Mouse (Mus musculus): ENCODE data around the gene Tomm34. TPM values are rescaled to one million over a fixed set of nuclear protein-coding genes. Genes with fewer than 3 reads are reported as not detected.
"Not testable (repeated sequence)": the region's sequence is repeated elsewhere in the genome, so short reads cannot be mapped to it uniquely, and the experiment has no call there.

Tomm34 gene
- polyA plus RNA-seq, 1 experiment from 2014 or later: 48.3 TPM

- DNase-seq (ENCODE audit: low spot score): no peak
- 98% methylated on average over 10 of the region's 10 CpGs for WGBS
- Histone ChIP-seq H3K4me3 (replicated peaks; ENCODE audit: low read length) (no peak overlapping the region), H3K27me3 (ENCODE audit: control insufficient read depth, insufficient read depth, low read length) (no peaks in the 10 kb centered on the region), H3K9ac (no peak overlapping the region), H3K27ac (no peak overlapping the region), H3K36me3 (replicated peaks; ENCODE audit: control insufficient read depth, insufficient read depth) (peaks cover 72% of the 10 kb centered on the region), H3K4me1 (replicated peaks; ENCODE audit: control insufficient read depth, insufficient read depth, low read length) (no peaks in the 10 kb centered on the region), H3K4me2 (replicated peaks) (no peak overlapping the region), H3K9me3 (ENCODE audit: control insufficient read depth, low read length) (no peaks in the 10 kb centered on the region)
- ATAC-seq (ENCODE audit: low FRiP score): no peak
Measured at GRCm38 (mm10) chr2:164081577-164081976, 10.6 kb upstream of the Tomm34 start.

GRCm38 (mm10) chr2:164079488-164079887 is 8.5 kb upstream of the Tomm34 start:
- no peak for ATAC-seq (ENCODE audit: low FRiP score)
- WGBS: 96% methylated on average over 6 of the region's 6 CpGs
- peaks cover 56% of the 10 kb centered on the region for H3K36me3 ChIP-seq (replicated peaks; ENCODE audit: control insufficient read depth, insufficient read depth)

DNA sequence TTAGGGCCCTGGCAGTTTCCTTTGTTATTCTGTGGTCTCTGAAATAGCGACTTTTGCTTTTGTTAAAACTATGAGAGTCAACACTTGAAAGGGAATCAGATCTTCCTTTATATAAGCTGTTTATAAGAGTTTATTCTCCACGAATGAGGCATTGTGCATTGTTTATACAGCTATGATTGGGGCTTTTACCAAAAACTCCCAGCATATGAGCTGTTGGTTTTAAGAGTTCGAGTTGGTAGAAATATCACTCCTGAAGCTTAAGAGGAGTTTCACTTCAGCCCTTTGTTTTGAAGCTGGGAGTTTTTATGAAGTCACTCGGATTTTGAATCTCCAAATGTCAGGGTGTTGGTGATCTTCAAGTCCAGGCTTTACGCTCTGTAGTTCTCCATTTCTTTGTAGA is 6.9 kb upstream of the Tomm34 start:
- WGBS: 93% methylated on average over 5 of the region's 5 CpGs
- no peak overlapping the region for H3K4me2 ChIP-seq (replicated peaks)
- no peak overlapping the region for H3K27ac ChIP-seq
- no peaks in the 10 kb centered on the region for H3K9me3 ChIP-seq (ENCODE audit: control insufficient read depth, low read length)
- ATAC-seq (ENCODE audit: low FRiP score) (no peak), DNase-seq (ENCODE audit: low spot score) (no peak)
- peaks cover 7% of the 10 kb centered on the region; the same call in 1 of the 2 replicates for H3K4me1 ChIP-seq (replicated peaks; ENCODE audit: control insufficient read depth, insufficient read depth, low read length)
- no peak overlapping the region for H3K4me3 ChIP-seq (replicated peaks; ENCODE audit: low read length)
- H3K36me3 ChIP-seq (replicated peaks; ENCODE audit: control insufficient read depth, insufficient read depth): peaks cover 40% of the 10 kb centered on the region
- no peak overlapping the region for H3K9ac ChIP-seq
- H3K27me3 ChIP-seq (ENCODE audit: control insufficient read depth, insufficient read depth, low read length): no peaks in the 10 kb centered on the region

More at GRCm38 (mm10) chr2:164079488-164079887, 8.5 kb upstream of the Tomm34 start:
- Histone ChIP-seq H3K27ac (no peak overlapping the region), H3K4me3 (replicated peaks; ENCODE audit: low read length) (no peak overlapping the region), H3K9ac (no peak overlapping the region), H3K4me2 (replicated peaks) (no peak overlapping the region), H3K9me3 (ENCODE audit: control insufficient read depth, low read length) (no peaks in the 10 kb centered on the region), H3K27me3 (ENCODE audit: control insufficient read depth, insufficient read depth, low read length) (no peaks in the 10 kb centered on the region), H3K4me1 (replicated peaks; ENCODE audit: control insufficient read depth, insufficient read depth, low read length) (peaks cover 7% of the 10 kb centered on the region; the same call in 1 of the 2 replicates)
- DNase-seq (ENCODE audit: low spot score): no peak

- Histone ChIP-seq H3K9me3 (ENCODE audit: control insufficient read depth, low read length) (no peaks in the 10 kb centered on the region), H3K4me2 (replicated peaks) (no peak overlapping the region), H3K36me3 (replicated peaks; ENCODE audit: control insufficient read depth, insufficient read depth) (peaks cover 31% of the 10 kb centered on the region), H3K9ac (no peak overlapping the region), H3K4me3 (replicated peaks; ENCODE audit: low read length) (no peak overlapping the region), H3K27me3 (ENCODE audit: control insufficient read depth, insufficient read depth, low read length) (no peaks in the 10 kb centered on the region), H3K27ac (no peak overlapping the region), H3K4me1 (replicated peaks; ENCODE audit: control insufficient read depth, insufficient read depth, low read length) (peaks cover 7% of the 10 kb centered on the region; the same call in 1 of the 2 replicates)
- ATAC-seq (ENCODE audit: low FRiP score) (no peak), DNase-seq (ENCODE audit: low spot score) (no peak)
- 95% methylated on average over 8 of the region's 8 CpGs for WGBS
Measured at GRCm38 (mm10) chr2:164076874-164077425, 6.0 kb upstream of the Tomm34 start.

DNA sequence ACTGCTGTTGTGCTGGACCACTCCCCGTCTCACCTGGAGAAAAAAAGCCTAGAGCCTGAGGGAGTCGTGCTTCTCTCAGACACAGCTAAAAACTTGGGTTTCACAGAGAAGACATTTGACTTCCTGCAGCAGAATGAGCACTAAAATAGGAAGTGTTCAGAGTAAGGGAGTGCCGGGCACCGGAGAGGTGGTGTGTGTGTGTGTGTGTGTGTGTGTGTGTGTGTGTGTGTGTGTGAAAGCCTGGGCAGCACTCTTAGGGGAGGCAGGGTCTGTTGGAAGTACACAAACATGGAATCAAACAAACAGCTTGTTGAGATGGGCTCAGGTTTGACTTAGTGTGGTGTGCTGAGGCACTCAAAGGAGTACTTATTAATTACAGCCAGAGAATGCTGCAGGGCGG is 4.1 kb upstream of the Tomm34 start:
- Histone ChIP-seq H3K4me1 (replicated peaks; ENCODE audit: control insufficient read depth, insufficient read depth, low read length) (peaks cover 7% of the 10 kb centered on the region; the same call in 1 of the 2 replicates), H3K9me3 (ENCODE audit: control insufficient read depth, low read length) (no peaks in the 10 kb centered on the region), H3K27me3 (ENCODE audit: control insufficient read depth, insufficient read depth, low read length) (no peaks in the 10 kb centered on the region), H3K4me2 (replicated peaks) (peak overlapping the region; percentile 79), H3K4me3 (replicated peaks; ENCODE audit: low read length) (peak overlapping the region; percentile 86; the same call in 1 of the 2 replicates), H3K27ac (no peak overlapping the region), H3K9ac (peak overlapping the region; percentile 80), H3K36me3 (replicated peaks; ENCODE audit: control insufficient read depth, insufficient read depth) (peaks cover 12% of the 10 kb centered on the region)
- 62% methylated on average over 5 of the region's 5 CpGs for WGBS
- ATAC-seq (ENCODE audit: low FRiP score) (no peak), DNase-seq (ENCODE audit: low spot score) (no peak)

DNA sequence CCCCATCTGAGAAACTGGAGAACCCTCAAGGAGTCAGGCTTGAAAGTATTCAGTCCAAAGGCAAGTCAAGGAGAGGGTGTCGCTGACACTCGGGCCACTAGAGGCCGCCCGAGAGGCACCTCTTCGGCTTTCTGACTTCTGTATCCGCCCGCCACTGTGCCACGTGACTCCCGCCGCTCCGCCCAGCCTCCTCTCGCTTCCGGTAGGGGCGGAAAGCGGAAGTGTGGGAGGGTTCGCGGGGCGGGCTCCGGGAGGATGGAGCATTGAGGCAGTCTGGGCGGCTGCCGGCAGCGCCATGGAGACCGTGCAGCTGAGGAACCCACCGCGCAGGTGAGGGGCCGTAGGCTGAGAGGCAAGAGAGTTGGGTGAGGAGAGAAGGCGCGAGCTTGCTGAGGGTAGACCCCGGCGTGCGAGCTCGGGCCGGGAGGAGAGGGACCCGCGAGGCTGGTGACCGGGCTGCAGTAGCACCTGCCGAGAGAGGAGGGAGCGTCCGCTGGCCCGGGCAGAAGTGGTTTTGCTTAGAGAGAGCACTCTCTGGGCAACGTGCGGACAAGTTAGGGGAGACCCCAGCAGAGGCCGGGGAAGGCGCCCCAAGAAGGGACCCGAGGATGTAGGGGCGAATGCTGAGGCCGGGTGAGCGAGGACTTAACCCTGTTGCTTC is 3.1 kb upstream of the Tomm34 start:
- peak overlapping the region; percentile 86 for H3K4me3 ChIP-seq (replicated peaks; ENCODE audit: low read length)

DNA sequence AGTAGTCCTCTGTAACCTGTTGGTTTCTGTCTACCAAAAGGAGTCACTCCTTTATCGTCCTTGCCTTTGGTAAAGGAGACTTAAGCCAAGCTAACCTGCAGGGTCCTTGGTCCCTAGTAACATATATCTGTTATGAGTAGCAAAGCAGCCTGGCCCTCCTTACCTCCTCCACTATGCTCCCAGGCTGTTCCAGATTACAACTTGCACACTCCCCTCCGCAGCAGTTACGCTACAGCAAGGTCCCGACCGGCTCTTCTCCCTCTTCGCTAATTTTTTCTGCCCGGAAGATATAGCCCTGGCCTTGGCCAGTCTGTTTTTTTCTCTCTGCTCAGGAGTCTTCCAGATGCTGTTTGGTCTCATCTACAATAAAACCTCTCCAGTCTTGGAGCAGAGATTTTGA is 2.2 kb upstream of the Tomm34 start:
- ATAC-seq (ENCODE audit: low FRiP score) (no peak), DNase-seq (ENCODE audit: low spot score) (no peak)
- WGBS: 90% methylated on average over 7 of the region's 7 CpGs
- Histone ChIP-seq H3K27me3 (ENCODE audit: control insufficient read depth, insufficient read depth, low read length) (no peaks in the 10 kb centered on the region), H3K9me3 (ENCODE audit: control insufficient read depth, low read length) (no peaks in the 10 kb centered on the region), H3K4me1 (replicated peaks; ENCODE audit: control insufficient read depth, insufficient read depth, low read length) (peaks cover 19% of the 10 kb centered on the region), H3K27ac (no peak overlapping the region), H3K9ac (no peak overlapping the region), H3K4me3 (replicated peaks; ENCODE audit: low read length) (no peak overlapping the region), H3K36me3 (replicated peaks; ENCODE audit: control insufficient read depth, insufficient read depth) (0 out of 2 replicates have a peak, but pooled peaks cover 4% of the 10 kb centered on the region), H3K4me2 (replicated peaks) (no peak overlapping the region)

More for the DNA sequence above, 3.1 kb upstream of the Tomm34 start:
- H3K9ac ChIP-seq: peak overlapping the region; percentile 80
- no peaks in the 10 kb centered on the region for H3K9me3 ChIP-seq (ENCODE audit: control insufficient read depth, low read length)
- DNase-seq (ENCODE audit: low spot score) (peak; percentile 98), ATAC-seq (ENCODE audit: low FRiP score) (peak; percentile 91)
- H3K36me3 ChIP-seq (replicated peaks; ENCODE audit: control insufficient read depth, insufficient read depth): 0 out of 2 replicates have a peak, but pooled peaks cover 4% of the 10 kb centered on the region
- under 1% methylated on average over 47 of the region's 48 CpGs for WGBS
- H3K4me1 ChIP-seq (replicated peaks; ENCODE audit: control insufficient read depth, insufficient read depth, low read length): peaks cover 17% of the 10 kb centered on the region
- H3K27me3 ChIP-seq (ENCODE audit: control insufficient read depth, insufficient read depth, low read length): no peaks in the 10 kb centered on the region
- peak overlapping the region; percentile 68 for H3K27ac ChIP-seq
- peak overlapping the region; percentile 79 for H3K4me2 ChIP-seq (replicated peaks)

DNA sequence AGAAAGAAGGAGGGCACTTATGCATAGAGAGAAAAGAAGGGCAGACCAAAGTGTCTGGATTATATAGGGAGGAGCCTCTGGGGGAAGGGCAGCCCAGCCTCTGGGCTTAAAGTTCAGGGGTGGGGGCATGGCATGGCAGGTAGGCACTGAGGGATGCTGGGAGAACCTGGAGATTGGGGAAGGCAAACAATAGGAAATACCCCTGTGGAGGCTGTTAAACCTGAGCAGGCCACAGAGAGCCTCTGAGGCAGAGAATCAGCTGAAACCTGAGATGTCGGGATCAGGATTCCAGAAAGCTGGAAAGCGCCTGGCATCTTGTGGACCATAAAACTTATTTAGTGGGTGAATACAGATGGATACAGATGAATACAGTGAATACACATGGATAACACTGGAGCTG is 1.1 kb upstream of the Tomm34 start:
- 0 out of 2 replicates have a peak, but pooled peaks cover 4% of the 10 kb centered on the region for H3K36me3 ChIP-seq (replicated peaks; ENCODE audit: control insufficient read depth, insufficient read depth)
- H3K4me2 ChIP-seq (replicated peaks): no peak overlapping the region
- no peaks in the 10 kb centered on the region for H3K9me3 ChIP-seq (ENCODE audit: control insufficient read depth, low read length)
- 92% methylated on average over 2 of the region's 2 CpGs for WGBS
- ATAC-seq (ENCODE audit: low FRiP score) (no peak), DNase-seq (ENCODE audit: low spot score) (no peak)
- peaks cover 19% of the 10 kb centered on the region for H3K4me1 ChIP-seq (replicated peaks; ENCODE audit: control insufficient read depth, insufficient read depth, low read length)
- H3K27me3 ChIP-seq (ENCODE audit: control insufficient read depth, insufficient read depth, low read length): no peaks in the 10 kb centered on the region
- H3K27ac ChIP-seq: no peak overlapping the region
- no peak overlapping the region for H3K4me3 ChIP-seq (replicated peaks; ENCODE audit: low read length)
- no peak overlapping the region for H3K9ac ChIP-seq

- Histone ChIP-seq H3K9ac (peak overlapping the region; percentile 85; the same call in 1 of the 2 replicates), H3K4me2 (replicated peaks) (peak overlapping the region; percentile 88), H3K4me1 (replicated peaks; ENCODE audit: control insufficient read depth, insufficient read depth, low read length) (peaks cover 19% of the 10 kb centered on the region), H3K4me3 (replicated peaks; ENCODE audit: low read length) (peak overlapping the region; percentile 95), H3K27ac (peak overlapping the region; percentile 85)
- H3K27me3 ChIP-seq (ENCODE audit: control insufficient read depth, insufficient read depth, low read length); ATAC-seq (ENCODE audit: low FRiP score); H3K36me3 ChIP-seq (replicated peaks; ENCODE audit: control insufficient read depth, insufficient read depth); DNase-seq (ENCODE audit: low spot score); H3K9me3 ChIP-seq (ENCODE audit: control insufficient read depth, low read length): not testable (repeated sequence)
- WGBS: 79% methylated on average over 11 of the region's 11 CpGs
Measured at GRCm38 (mm10) chr2:164071437-164071820, 460 bp upstream of the Tomm34 start.
